Mouse (Mus musculus): ENCODE results near the gene Pigt. TPM values are rescaled to one million over a fixed set of nuclear protein-coding genes. Genes with fewer than 3 reads are reported as not detected.

Gene Pigt
- polyA plus RNA-seq, 1 experiment from 2014 or later: 62.7 TPM

DNA sequence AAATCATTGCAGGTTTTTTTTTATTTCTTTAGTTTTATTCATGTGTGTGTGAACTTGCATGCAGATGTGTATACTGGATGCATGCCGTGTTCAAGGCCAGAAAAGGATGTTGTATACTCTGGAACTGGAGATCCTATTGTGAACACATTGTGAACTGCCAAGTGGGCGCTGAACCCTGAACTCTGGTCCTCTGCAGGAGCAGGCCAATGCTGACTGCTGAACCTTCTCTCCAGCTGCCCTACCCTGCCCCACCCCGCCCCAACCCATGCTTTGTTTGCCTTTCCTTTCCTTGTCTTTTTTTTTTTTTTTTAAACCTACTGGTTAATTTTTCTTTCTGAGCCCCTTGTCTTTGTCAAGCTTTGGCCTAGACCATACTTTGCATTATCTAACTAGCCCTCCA lies 17.6 kb downstream of the Pigt start:
- no peak overlapping the region for H3K9ac ChIP-seq
- ATAC-seq: peak; percentile 69
- H3K9me3 ChIP-seq: no peaks in the 10 kb centered on the region
- peak overlapping the region; percentile 37; the same call in 1 of the 2 replicates for H3K27ac ChIP-seq
- H3K4me2 ChIP-seq (replicated peaks): no peak overlapping the region
- no peaks in the 10 kb centered on the region for H3K27me3 ChIP-seq (replicated peaks)
- 77% methylated on average over 3 of the region's 3 CpGs for WGBS
- H3K4me3 ChIP-seq (replicated peaks): no peak overlapping the region
- H3K36me3 ChIP-seq: no peaks in the 10 kb centered on the region
- peaks cover 17% of the 10 kb centered on the region; the same call in 1 of the 2 replicates for H3K4me1 ChIP-seq (replicated peaks)

DNA sequence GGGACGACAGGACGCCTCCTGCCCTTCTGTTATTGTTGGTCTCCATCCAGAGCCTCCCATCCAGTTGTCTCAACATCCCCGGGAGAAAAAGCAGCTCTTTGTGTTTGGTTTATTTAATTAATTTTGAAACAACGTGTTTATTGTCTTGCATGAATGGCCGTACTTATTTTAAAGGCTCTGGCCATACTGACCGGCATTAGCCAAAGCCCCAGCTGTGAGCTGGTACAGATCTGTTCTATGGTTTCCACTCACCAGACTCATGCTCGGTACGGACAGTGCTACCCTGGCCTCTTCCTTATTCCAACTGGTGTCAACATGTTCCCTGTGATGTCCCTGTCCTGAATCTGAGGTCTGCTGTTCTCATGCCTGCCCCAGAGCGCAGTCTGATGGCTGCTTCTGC lies 18.6 kb downstream of the Pigt start:
- ATAC-seq: no peak
- Histone ChIP-seq H3K27ac (no peak overlapping the region), H3K9me3 (no peaks in the 10 kb centered on the region), H3K27me3 (replicated peaks) (no peaks in the 10 kb centered on the region), H3K36me3 (no peaks in the 10 kb centered on the region), H3K4me2 (replicated peaks) (no peak overlapping the region), H3K4me1 (replicated peaks) (peaks cover 20% of the 10 kb centered on the region; the same call in 1 of the 2 replicates), H3K4me3 (replicated peaks) (no peak overlapping the region), H3K9ac (no peak overlapping the region)
- WGBS: 78% methylated on average over 9 of the region's 9 CpGs

DNA sequence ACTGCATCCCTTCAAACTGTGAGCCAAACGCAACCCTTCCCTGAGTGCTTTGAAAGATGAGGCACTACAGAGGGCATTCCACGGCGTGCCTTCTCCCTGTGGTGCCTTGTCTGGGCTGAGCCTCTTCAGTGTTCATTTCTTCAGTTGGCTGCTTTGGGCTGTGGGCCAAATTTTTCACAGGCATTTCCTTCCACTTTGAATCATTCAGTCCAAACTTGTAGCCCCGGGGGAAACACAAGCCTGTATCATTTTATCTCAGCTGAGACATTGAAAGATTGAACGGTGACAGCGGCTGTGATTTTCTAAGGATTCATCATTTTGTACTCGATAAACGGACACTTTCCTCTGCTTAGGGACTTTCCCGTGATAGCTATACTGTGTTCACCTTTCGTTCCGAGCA lies 19.3 kb downstream of the Pigt start:
- no peak overlapping the region for H3K4me3 ChIP-seq (replicated peaks)
- no peak overlapping the region for H3K9ac ChIP-seq
- ATAC-seq: no peak
- H3K36me3 ChIP-seq: no peaks in the 10 kb centered on the region
- H3K9me3 ChIP-seq: no peaks in the 10 kb centered on the region
- no peaks in the 10 kb centered on the region for H3K27me3 ChIP-seq (replicated peaks)
- H3K27ac ChIP-seq: no peak overlapping the region
- H3K4me2 ChIP-seq (replicated peaks): no peak overlapping the region
- peaks cover 20% of the 10 kb centered on the region; the same call in 1 of the 2 replicates for H3K4me1 ChIP-seq (replicated peaks)
- WGBS: 80% methylated on average over 11 of the region's 11 CpGs

DNA sequence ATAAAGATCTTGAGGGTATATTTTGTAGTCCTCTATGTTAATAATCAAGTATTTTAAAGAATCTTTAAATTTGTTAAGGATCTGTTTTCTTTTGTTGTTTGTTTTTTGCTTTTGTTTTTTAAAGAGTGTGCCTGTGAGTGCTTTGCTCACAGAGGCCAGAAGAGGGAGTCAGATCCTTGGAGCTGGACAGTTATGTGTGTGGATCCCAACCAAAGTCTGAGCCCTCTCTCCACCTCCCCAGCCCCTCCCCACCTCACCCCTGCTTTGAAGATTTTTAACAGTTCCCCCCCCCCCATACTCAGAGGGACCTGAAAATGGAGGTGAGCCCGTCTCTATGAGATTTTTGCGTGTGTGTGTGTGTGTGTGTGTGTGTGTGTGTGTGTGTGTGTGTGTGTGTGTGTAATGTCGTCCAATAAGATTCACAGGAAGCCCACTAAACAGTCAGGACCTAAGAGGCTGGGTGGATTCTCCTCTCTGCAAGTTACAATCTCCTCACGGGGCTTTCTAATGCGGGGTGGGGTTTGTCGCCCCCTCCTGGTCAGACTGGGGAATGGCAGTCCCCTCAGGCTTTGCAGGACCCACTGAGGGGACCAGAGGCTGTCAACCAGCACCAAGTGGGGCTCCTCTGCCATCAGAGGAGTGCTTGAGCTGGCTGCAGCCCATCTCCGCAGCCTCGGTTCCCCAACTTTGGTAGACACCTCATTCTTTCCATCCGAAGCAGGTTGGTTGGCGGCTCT lies 20.3 kb downstream of the Pigt start:
- H3K4me1 ChIP-seq (replicated peaks): peaks cover 20% of the 10 kb centered on the region; the same call in 1 of the 2 replicates
- H3K27ac ChIP-seq: peak overlapping the region; percentile 89
- no peaks in the 10 kb centered on the region for H3K27me3 ChIP-seq (replicated peaks)
- H3K36me3 ChIP-seq: no peaks in the 10 kb centered on the region
- H3K9me3 ChIP-seq: no peaks in the 10 kb centered on the region
- H3K4me3 ChIP-seq (replicated peaks): no peak overlapping the region
- H3K4me2 ChIP-seq (replicated peaks): no peak overlapping the region
- 0 out of 2 replicates have a peak, but pooled peaks have one; percentile 13 for ATAC-seq
- H3K9ac ChIP-seq: no peak overlapping the region
- WGBS: 42% methylated on average over 10 of the region's 10 CpGs

DNA sequence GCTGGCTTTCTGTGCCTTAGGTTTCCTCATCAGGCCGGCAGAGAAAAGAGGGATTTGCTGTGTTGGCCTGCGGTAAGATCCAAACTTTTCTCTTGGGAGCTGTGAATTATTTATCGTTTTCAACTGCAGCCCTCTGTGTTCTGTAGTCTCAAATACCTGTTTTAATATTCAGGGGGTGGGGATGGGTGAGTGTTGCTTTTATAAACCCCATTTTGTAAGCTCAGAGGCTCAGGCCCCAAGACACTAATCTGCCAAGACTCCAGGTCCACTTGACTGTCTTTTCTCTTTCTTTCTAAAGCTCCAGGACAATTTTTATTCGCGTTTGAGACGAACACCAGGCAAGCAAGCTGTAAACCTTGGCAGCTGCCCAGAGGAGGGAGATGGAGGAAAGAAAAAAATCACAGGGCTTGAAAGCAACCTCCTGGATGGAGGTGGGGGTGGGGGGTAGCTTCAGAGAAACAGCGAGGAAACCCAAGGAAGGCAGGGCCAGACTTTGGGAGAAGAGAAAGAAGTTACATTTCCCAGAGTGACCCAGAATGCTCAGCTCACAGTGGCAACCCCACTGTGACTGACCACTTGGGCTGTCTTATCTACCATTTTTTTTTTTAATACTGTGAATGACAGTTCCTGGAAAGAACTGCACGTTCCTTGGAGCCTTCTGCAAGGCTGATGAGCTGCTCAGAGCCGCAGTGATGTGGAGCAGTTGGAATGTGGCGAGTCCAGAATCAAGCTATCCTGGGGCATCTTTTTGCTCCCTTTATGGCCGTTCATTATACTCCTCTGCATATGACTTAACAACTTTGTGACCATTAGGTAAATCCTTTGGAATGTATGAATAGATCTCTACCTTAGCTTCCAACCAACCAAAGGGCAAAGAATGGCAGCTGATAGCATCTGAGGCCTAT lies 21.2 kb downstream of the Pigt start:
- peak; percentile 60 for ATAC-seq
- no peaks in the 10 kb centered on the region for H3K27me3 ChIP-seq (replicated peaks)
- H3K27ac ChIP-seq: peak overlapping the region; percentile 89
- H3K4me1 ChIP-seq (replicated peaks): peaks cover 19% of the 10 kb centered on the region; the same call in 1 of the 2 replicates
- H3K9ac ChIP-seq: no peak overlapping the region
- H3K4me3 ChIP-seq (replicated peaks): no peak overlapping the region
- H3K36me3 ChIP-seq: no peaks in the 10 kb centered on the region
- no peak overlapping the region for H3K4me2 ChIP-seq (replicated peaks)
- 29% methylated on average over 11 of the region's 11 CpGs for WGBS
- no peaks in the 10 kb centered on the region for H3K9me3 ChIP-seq

DNA sequence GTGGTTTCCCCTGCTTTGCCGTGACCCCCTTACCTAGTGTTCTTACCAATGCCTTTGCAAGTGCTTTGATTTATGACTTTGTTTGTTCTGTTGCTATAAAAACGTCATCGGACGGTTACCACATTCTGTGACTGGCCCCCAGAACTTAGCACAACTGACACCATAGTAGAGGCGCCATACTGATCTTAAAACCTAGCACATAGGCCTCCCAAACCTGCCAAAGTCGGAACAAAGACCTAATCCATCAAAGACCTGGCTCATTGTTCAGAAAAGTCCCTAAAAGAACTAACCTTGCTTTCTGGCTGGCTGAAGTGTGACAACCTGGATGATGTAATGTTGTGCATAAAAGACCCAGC lies 21.8 kb downstream of the Pigt start:
- Histone ChIP-seq H3K27ac (peak overlapping the region; percentile 89), H3K36me3 (no peaks in the 10 kb centered on the region), H3K9me3 (no peaks in the 10 kb centered on the region), H3K4me2 (replicated peaks) (no peak overlapping the region), H3K4me3 (replicated peaks) (no peak overlapping the region), H3K27me3 (replicated peaks) (no peaks in the 10 kb centered on the region), H3K4me1 (replicated peaks) (peaks cover 17% of the 10 kb centered on the region; the same call in 1 of the 2 replicates), H3K9ac (no peak overlapping the region)
- WGBS: 38% methylated on average over 6 of the region's 6 CpGs
- ATAC-seq: no peak

DNA sequence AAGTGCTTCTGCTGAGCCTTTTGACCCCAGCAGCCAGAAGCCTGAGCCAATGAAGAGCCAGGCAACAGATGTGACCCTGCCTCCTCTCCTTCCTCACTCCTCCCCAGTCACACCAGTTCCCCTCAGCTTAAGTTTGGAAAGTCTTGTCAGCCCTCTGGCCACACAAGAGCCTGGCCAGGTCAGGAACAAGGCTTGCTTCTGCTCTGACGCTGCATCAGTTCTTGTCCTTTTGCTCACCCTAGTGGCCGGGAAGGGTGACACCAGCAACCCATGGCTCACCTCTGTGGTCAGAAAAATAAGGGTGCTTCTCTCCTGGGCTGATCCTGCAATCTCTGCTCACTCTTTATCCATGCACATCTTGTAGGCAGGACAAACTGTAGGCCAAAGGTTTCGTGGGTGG lies 23.5 kb downstream of the Pigt start:
- WGBS: 18% methylated on average over 3 of the region's 3 CpGs
- Histone ChIP-seq H3K4me2 (replicated peaks) (no peak overlapping the region), H3K27ac (no peak overlapping the region), H3K9ac (no peak overlapping the region), H3K4me3 (replicated peaks) (no peak overlapping the region), H3K4me1 (replicated peaks) (0 out of 2 replicates have a peak, but pooled peaks cover 14% of the 10 kb centered on the region), H3K9me3 (no peaks in the 10 kb centered on the region), H3K36me3 (no peaks in the 10 kb centered on the region), H3K27me3 (replicated peaks) (no peaks in the 10 kb centered on the region)
- peak; percentile 66 for ATAC-seq

DNA sequence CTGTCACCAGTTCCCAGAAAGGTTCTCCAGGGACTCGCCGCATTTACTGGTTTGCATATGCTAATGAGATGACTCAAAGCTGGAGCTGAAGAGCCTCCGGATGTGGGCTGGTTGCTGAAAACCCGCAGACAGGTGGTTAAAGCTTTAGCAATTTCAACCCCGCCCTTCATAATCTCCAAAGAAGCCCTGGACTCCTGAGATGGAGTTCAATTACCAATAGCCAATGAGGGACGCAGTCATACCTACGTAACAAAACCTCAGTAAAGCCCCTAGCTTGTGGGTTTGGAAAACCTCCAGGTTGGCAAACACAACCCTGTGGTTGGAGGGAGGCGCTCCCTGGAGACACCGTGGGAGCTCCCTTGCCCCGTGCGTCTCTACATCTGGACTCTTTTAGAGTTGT lies 24.5 kb downstream of the Pigt start:
- no peak overlapping the region for H3K9ac ChIP-seq
- H3K4me2 ChIP-seq (replicated peaks): 0 out of 2 replicates have a peak overlapping the region, but pooled peaks have one; percentile 11
- no peaks in the 10 kb centered on the region for H3K36me3 ChIP-seq
- H3K4me3 ChIP-seq (replicated peaks): no peak overlapping the region
- H3K9me3 ChIP-seq: no peaks in the 10 kb centered on the region
- WGBS: 19% methylated on average over 11 of the region's 11 CpGs
- ATAC-seq: no peak
- H3K4me1 ChIP-seq (replicated peaks): 0 out of 2 replicates have a peak, but pooled peaks cover 14% of the 10 kb centered on the region
- H3K27ac ChIP-seq: no peak overlapping the region
- no peaks in the 10 kb centered on the region for H3K27me3 ChIP-seq (replicated peaks)

DNA sequence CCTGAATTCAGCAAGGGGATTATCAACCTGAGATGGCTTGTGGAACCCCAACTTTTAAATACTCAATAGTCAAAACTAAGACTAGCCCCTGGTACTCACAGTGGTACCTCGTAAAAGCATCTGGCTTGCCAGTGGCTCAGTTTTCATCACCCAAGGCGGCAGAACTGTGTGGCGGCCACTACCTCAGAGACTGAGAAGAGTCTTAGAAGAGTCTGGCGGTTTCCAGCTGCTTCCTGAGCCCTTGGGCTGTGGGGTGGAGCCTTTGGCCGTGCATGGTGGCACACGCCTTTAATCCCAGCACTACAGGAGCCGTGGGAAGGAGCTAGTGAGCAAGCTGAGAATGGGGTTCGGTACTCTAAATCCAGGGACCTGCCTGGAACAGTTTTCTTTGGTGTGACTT lies 25.0 kb downstream of the Pigt start:
- no peak overlapping the region; the same call in 1 of the 2 replicates for H3K4me2 ChIP-seq (replicated peaks)
- 37% methylated on average over 8 of the region's 8 CpGs for WGBS
- H3K9me3 ChIP-seq: no peaks in the 10 kb centered on the region
- H3K4me1 ChIP-seq (replicated peaks): 0 out of 2 replicates have a peak, but pooled peaks cover 14% of the 10 kb centered on the region
- ATAC-seq: no peak
- H3K9ac ChIP-seq: no peak overlapping the region
- H3K36me3 ChIP-seq: no peaks in the 10 kb centered on the region
- no peak overlapping the region for H3K4me3 ChIP-seq (replicated peaks)
- H3K27ac ChIP-seq: no peak overlapping the region
- no peaks in the 10 kb centered on the region for H3K27me3 ChIP-seq (replicated peaks)

DNA sequence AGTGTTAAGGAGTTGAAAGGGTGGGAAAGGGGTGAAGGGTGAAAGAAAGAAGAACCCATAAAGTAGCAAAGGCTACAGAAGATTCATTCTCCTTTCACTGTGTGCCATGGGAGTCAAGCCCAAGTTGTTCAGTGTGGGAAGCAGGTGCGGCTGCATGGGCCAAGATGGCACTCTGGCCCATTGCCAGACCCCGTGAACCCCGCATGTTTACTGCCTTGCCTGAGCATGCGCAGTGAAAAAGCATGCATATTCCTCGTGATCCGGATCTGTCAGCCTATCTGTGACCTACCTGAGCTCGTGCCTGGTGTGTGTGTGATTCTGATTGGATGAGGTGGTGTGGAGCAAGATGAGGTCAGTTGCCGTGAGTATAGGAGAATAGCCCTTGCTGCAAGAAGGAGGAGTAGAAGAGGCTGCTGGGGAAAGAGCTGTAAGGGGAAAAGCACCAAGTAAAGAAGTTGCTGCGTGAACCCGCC lies 26.0 kb downstream of the Pigt start:
- Histone ChIP-seq H3K9me3 (no peaks in the 10 kb centered on the region), H3K4me2 (replicated peaks) (no peak overlapping the region), H3K27ac (no peak overlapping the region), H3K36me3 (no peaks in the 10 kb centered on the region), H3K27me3 (replicated peaks) (no peaks in the 10 kb centered on the region), H3K4me3 (replicated peaks) (no peak overlapping the region), H3K9ac (no peak overlapping the region), H3K4me1 (replicated peaks) (0 out of 2 replicates have a peak, but pooled peaks cover 12% of the 10 kb centered on the region)
- 82% methylated on average over 10 of the region's 10 CpGs for WGBS
- no peak for ATAC-seq

DNA sequence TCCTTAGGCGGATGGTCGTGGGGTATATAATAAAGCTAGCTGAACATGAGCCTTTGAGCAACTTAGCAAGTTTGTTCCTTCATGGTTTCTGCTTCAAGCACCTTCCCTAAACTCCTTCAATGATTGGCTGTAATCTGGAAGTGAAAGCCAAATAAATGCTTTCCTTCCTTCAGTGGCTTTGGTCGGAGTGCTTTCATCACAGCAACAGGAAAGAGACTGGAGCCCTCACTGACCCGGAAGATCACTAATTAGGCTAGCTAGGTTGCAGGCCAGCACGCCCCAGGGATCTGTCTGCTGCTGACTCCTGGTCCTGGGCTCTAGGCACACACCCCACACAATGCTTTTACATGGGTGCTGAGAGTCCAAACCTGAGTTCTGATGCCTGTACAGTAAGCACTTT lies 31.2 kb downstream of the Pigt start:
- H3K9ac ChIP-seq: no peak overlapping the region
- no peak overlapping the region for H3K4me3 ChIP-seq (replicated peaks)
- no peaks in the 10 kb centered on the region for H3K4me1 ChIP-seq (replicated peaks)
- no peak overlapping the region for H3K4me2 ChIP-seq (replicated peaks)
- H3K27me3 ChIP-seq (replicated peaks): no peaks in the 10 kb centered on the region
- H3K36me3 ChIP-seq: no peaks in the 10 kb centered on the region
- no peaks in the 10 kb centered on the region for H3K9me3 ChIP-seq
- no peak for ATAC-seq
- H3K27ac ChIP-seq: no peak overlapping the region
- WGBS: 68% methylated on average over 5 of the region's 5 CpGs

DNA sequence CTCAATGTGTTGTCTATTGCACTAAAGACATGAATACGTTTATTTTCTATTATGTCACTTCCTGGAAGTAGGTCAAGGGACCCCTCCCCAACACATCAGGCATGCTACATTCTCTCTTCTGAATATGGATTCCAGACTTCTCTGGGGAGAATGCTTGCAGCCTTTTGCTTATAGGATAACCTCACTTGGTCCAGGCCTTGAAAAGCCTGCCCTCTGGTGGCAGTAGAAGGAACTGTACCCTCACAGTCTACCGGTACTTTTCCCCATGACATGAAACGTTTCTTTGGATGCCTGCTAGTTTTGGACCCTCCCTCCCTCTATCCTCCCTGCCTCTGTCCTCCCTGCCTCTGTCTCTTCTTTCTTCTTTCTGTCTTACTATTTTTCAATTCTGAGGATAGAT lies 33.8 kb downstream of the Pigt start:
- no peak overlapping the region for H3K27ac ChIP-seq
- no peaks in the 10 kb centered on the region for H3K9me3 ChIP-seq
- H3K4me2 ChIP-seq (replicated peaks): no peak overlapping the region
- H3K4me3 ChIP-seq (replicated peaks): no peak overlapping the region
- 3% methylated on average over 3 of the region's 3 CpGs for WGBS
- no peaks in the 10 kb centered on the region for H3K4me1 ChIP-seq (replicated peaks)
- no peaks in the 10 kb centered on the region for H3K36me3 ChIP-seq
- H3K9ac ChIP-seq: no peak overlapping the region
- peak; percentile 41; the same call in 1 of the 2 replicates for ATAC-seq
- no peaks in the 10 kb centered on the region for H3K27me3 ChIP-seq (replicated peaks)

Measured in intestine, embryonic 15.5 days (tissue).